Mouse (Mus musculus) heart, adult 18-20 months (tissue): ENCODE results near the gene Il11. TPM values are rescaled to one million over a fixed set of nuclear protein-coding genes. Genes with fewer than 3 reads are reported as not detected.
"Not testable (repeated sequence)": the region's sequence is repeated elsewhere in the genome, so short reads cannot be mapped to it uniquely, and the experiment has no call there.

Experiments used
- DNase-seq, 2 experiments: peaks; one replicate each; pipeline ENCODE4 v3.0.0; 2021 to 2022; ENCODE audit warnings: mixed read lengths in 1 of 2
- long read RNA-seq, 2 experiments: library from polyadenylated mRNA; stranded (forward); transcript quantifications; one replicate each; pipeline ENCODE4 v2.0.0; 2021
- total RNA-seq, 2 experiments: library from RNA; stranded (reverse); gene quantifications; 2 replicates each; pipeline ENCODE4 v1.2.3; 2021

The Il11 gene
- not detected for total RNA-seq
- long read RNA-seq, experiment 1, result 0 reads
- long read RNA-seq, experiment 2, result 0 reads

- no peak for DNase-seq
These were observed at the start of gene Il11, which contains the start of gene Tmem190 for GRCm38 (mm10) chr7:4782759-4783158. Gene Il11 (minus strand): TSS chr7:4782859. Gene Tmem190 (plus strand): TSS chr7:4782937.

GRCm38 (mm10) chr7:4830476-4830875 is 47.8 kb upstream of the Il11 start:
- no peak for DNase-seq

GRCm38 (mm10) chr7:4825365-4825764 is 42.7 kb upstream of the Il11 start:
- no peak for DNase-seq

GRCm38 (mm10) chr7:4822162-4822907 is 39.7 kb upstream of the Il11 start:
- no peak for DNase-seq

GRCm38 (mm10) chr7:4821690-4822089 is 39.0 kb upstream of the Il11 start:
- DNase-seq, result no peak

GRCm38 (mm10) chr7:4820925-4821324 is 38.3 kb upstream of the Il11 start:
- not testable (repeated sequence) for DNase-seq

- no peak for DNase-seq
These were observed 33.9 kb upstream of the Il11 start for GRCm38 (mm10) chr7:4816559-4816958.

GRCm38 (mm10) chr7:4813105-4813791 is 30.6 kb upstream of the Il11 start:
- no peak for DNase-seq

GRCm38 (mm10) chr7:4812303-4813104 is 29.8 kb upstream of the Il11 start, which contains the start of gene Ube2s:
Gene Ube2s (minus strand): TSS chr7:4812590.
- peak; percentile 99 to 100 for DNase-seq

- no peak for DNase-seq
These were observed 29.2 kb upstream of the Il11 start for GRCm38 (mm10) chr7:4811842-4812302.

- DNase-seq, result not testable (repeated sequence)
These were observed 28.5 kb upstream of the Il11 start for GRCm38 (mm10) chr7:4811131-4811530.

- peak; percentile 28 to 49 for DNase-seq
These were observed 24.1 kb upstream of the Il11 start for GRCm38 (mm10) chr7:4806716-4807115.

- no peak for DNase-seq
These were observed 19.6 kb upstream of the Il11 start for GRCm38 (mm10) chr7:4802247-4802646.

- DNase-seq, result peak; percentile 38 to 41
These were observed 13.2 kb upstream of the Il11 start for GRCm38 (mm10) chr7:4795767-4796433.

- DNase-seq, result no peak
These were observed 12.0 kb upstream of the Il11 start for GRCm38 (mm10) chr7:4794631-4795168.

GRCm38 (mm10) chr7:4793674-4794073 is 11.0 kb upstream of the Il11 start:
- DNase-seq, result no peak

GRCm38 (mm10) chr7:4793248-4793647 is 10.6 kb upstream of the Il11 start:
- DNase-seq, result peak in 1 of 2 experiments; percentile 29

GRCm38 (mm10) chr7:4792278-4793212 is 9.9 kb upstream of the Il11 start, which contains the start of gene Rpl28:
Gene Rpl28 (plus strand): TSS chr7:4792874.
- DNase-seq, result peak; percentile 96 to 98

- peak; percentile 52 to 63 for DNase-seq
These were observed 6.8 kb upstream of the Il11 start, which contains the start of gene Tmem238 for GRCm38 (mm10) chr7:4789436-4789935. Gene Tmem238 (minus strand): TSS chr7:4789656.
